ENCODE assay signal across 29 mouse cellular contexts in the genomic region with DNA sequence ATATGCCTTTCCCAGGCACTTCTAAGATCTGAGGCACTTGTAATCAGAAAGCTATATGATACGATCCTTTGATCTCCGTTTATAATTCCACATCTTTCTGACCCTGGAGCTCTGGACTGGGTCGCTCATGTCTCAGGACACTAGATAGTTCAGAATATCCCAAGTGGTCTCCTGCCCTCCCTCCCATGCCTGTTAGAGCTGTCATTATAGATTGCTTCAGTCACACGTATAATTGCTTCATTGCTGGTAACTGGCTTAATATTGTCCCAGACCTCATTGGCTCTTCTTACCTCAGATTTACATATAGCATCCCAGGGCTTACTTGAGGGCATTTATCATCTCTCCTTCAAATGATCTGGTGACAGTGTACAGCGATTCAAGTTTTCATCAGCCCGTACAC.
DNase-seq lines count a peak whose midpoint lies in the region; ATAC-seq and TF ChIP-seq lines count a peak whose summit lies in the region.
"Had no signal": no experiment of that assay in that cellular context is flagged by ENCODE, and none has a peak within 500 bp of the region (broad histone marks: within the 10 kb centered on the region; RNA-seq: fewer than 3 reads in every experiment).

No protein-coding gene starts in this region.

- 72% methylated on average over 6 of the region's 6 CpGs for WGBS in heart, embryonic 10.5 days
- 79% methylated on average over 6 of the region's 6 CpGs for WGBS in heart, adult 2 months
- WGBS in heart, embryonic 15.5 days = 49% methylated on average over 6 of the region's 6 CpGs
- WGBS in hindbrain, embryonic 13.5 days = 62% methylated on average over 6 of the region's 6 CpGs
- WGBS in hindbrain, embryonic 14.5 days = 59% methylated on average over 6 of the region's 6 CpGs

- peak overlapping the region; percentile 62 for H3K27ac ChIP-seq in heart, embryonic 10.5 days
- H3K27ac ChIP-seq in heart, adult 2 months = no peak overlapping the region
- peak overlapping the region; percentile 59 for H3K27ac ChIP-seq in heart, embryonic 15.5 days
- peak overlapping the region; percentile 55 for H3K27ac ChIP-seq in hindbrain, embryonic 13.5 days
- H3K27ac ChIP-seq in hindbrain, embryonic 14.5 days = no peak overlapping the region
- H3K27ac ChIP-seq: embryonic facial prominence, embryonic 15.5 days; forebrain, embryonic 12.5 days; liver, embryonic 14.5 days; macrophage; neural tube, embryonic 15.5 days had no signal

- H3K9me3 ChIP-seq in heart, embryonic 10.5 days = no peaks in the 10 kb centered on the region
- H3K9me3 ChIP-seq in heart, embryonic 15.5 days (replicated peaks) = no peaks in the 10 kb centered on the region
- H3K9me3 ChIP-seq in hindbrain, embryonic 13.5 days = no peaks in the 10 kb centered on the region
- H3K9me3 ChIP-seq in hindbrain, embryonic 14.5 days (ENCODE audit: control insufficient read depth, low read length) = no peaks in the 10 kb centered on the region
- H3K9me3 ChIP-seq: embryonic facial prominence, embryonic 15.5 days; forebrain, embryonic 12.5 days; G1E; neural tube, embryonic 15.5 days had no signal

- no peak for TF ChIP-seq CTCF in heart, adult 2 months (IDR thresholded peaks at IDR 0.05)

- intact Hi-C loops in heart, adult 2 months (cut with DNase I) = no loop called here

- no peaks in the 10 kb centered on the region for H3K27me3 ChIP-seq in heart, embryonic 10.5 days (ENCODE audit: insufficient read depth, poor library complexity, severe bottlenecking)
- no peaks in the 10 kb centered on the region for H3K27me3 ChIP-seq in heart, adult 2 months (ENCODE audit: control insufficient read depth, insufficient read depth, low read length)
- no peaks in the 10 kb centered on the region for H3K27me3 ChIP-seq in heart, embryonic 15.5 days
- no peaks in the 10 kb centered on the region for H3K27me3 ChIP-seq in hindbrain, embryonic 13.5 days
- H3K27me3 ChIP-seq in hindbrain, embryonic 14.5 days (ENCODE audit: control insufficient read depth, insufficient read depth, low read length) = no peaks in the 10 kb centered on the region
- H3K27me3 ChIP-seq: CH12.LX; embryonic facial prominence, embryonic 15.5 days; neural tube, embryonic 15.5 days; Patski had no signal

- TF ChIP-seq EP300 in heart, adult 2 months (IDR thresholded peaks at IDR 0.05; ENCODE audit: insufficient read depth, low read depth, low read length) = no peak

- H3K4me1 ChIP-seq in heart, embryonic 10.5 days = peaks cover 15% of the 10 kb centered on the region
- no peaks in the 10 kb centered on the region for H3K4me1 ChIP-seq in heart, adult 2 months (ENCODE audit: control insufficient read depth, insufficient read depth, low read length)
- peaks cover 11% of the 10 kb centered on the region for H3K4me1 ChIP-seq in heart, embryonic 15.5 days (replicated peaks)
- peaks cover 26% of the 10 kb centered on the region for H3K4me1 ChIP-seq in hindbrain, embryonic 13.5 days (replicated peaks)
- H3K4me1 ChIP-seq in hindbrain, embryonic 14.5 days (replicated peaks; ENCODE audit: control insufficient read depth, insufficient read depth, low read length) = peaks cover 6% of the 10 kb centered on the region; the same call in 1 of the 2 replicates

- no peak overlapping the region for H3K4me2 ChIP-seq in heart, embryonic 15.5 days
- H3K4me2 ChIP-seq in hindbrain, embryonic 13.5 days = no peak overlapping the region
- H3K4me2 ChIP-seq in hindbrain, embryonic 14.5 days (replicated peaks) = no peak overlapping the region
- H3K4me2 ChIP-seq: embryonic facial prominence, embryonic 15.5 days; forebrain, embryonic 12.5 days; neural tube, embryonic 15.5 days had no signal

- TF ChIP-seq POLR2A in heart, adult 2 months (IDR thresholded peaks at IDR 0.05; ENCODE audit: insufficient read depth, low read depth, low read length) = no peak

- no peak overlapping the region for H3K9ac ChIP-seq in heart, adult 2 months (ENCODE audit: low read depth, low read length)
- H3K9ac ChIP-seq in heart, embryonic 15.5 days = no peak overlapping the region
- no peak overlapping the region for H3K9ac ChIP-seq in hindbrain, embryonic 13.5 days
- no peak overlapping the region for H3K9ac ChIP-seq in hindbrain, embryonic 14.5 days
- H3K9ac ChIP-seq: embryonic facial prominence, embryonic 15.5 days; forebrain, embryonic 12.5 days; forebrain, postnatal 0 days; liver, embryonic 14.5 days; neural tube, embryonic 15.5 days had no signal

- DNase-seq in heart, embryonic 10.5 days (ENCODE audit: low spot score) = no peak
- no peak for DNase-seq in heart, adult 2 months
- no peak for DNase-seq in heart, adult 8-10 months (ENCODE audit: low spot score)
- no peak for DNase-seq in hindbrain, embryonic 14.5 days (ENCODE audit: low spot score)
- DNase-seq in retina, embryonic 14.5 days (ENCODE audit: low spot score) = peak; percentile 54
- DNase-seq in Muller cell, postnatal 12 days (ENCODE audit: inconsistent ontology term) = no peak
- DNase-seq: adrenal gland, postnatal 10 days; cerebellum, adult 8-10 months; cerebellum, postnatal 25 days; forebrain, postnatal 0 days; kidney, adult 11 months; kidney, postnatal 14 days; liver; lung, adult 2 months; lung, postnatal 10 days; thymus, adult 2 months; thymus, postnatal 36 days had no signal

- no peaks in the 10 kb centered on the region for H3K79me2 ChIP-seq in heart, adult 2 months (replicated peaks; ENCODE audit: control insufficient read depth, insufficient read depth, low read length)

- no peak for ATAC-seq in heart, embryonic 15.5 days (replicated peaks; ENCODE audit: insufficient number of reproducible peaks, insufficient read depth, low FRiP score, low read depth)
- no peak for ATAC-seq in hindbrain, embryonic 13.5 days (ENCODE audit: low FRiP score)
- ATAC-seq in hindbrain, embryonic 14.5 days (ENCODE audit: low FRiP score) = no peak
- ATAC-seq: forebrain, postnatal 0 days; inflammation-experienced regulatory T-cells, adult 6 months; Patski had no signal

- peaks cover 7% of the 10 kb centered on the region; the same call in 1 of the 2 replicates for H3K36me3 ChIP-seq in heart, embryonic 10.5 days
- H3K36me3 ChIP-seq in heart, adult 2 months (ENCODE audit: control insufficient read depth, insufficient read depth, low read length) = no peaks in the 10 kb centered on the region
- peaks cover 5% of the 10 kb centered on the region; the same call in 1 of the 2 replicates for H3K36me3 ChIP-seq in heart, embryonic 15.5 days
- H3K36me3 ChIP-seq in hindbrain, embryonic 13.5 days = no peaks in the 10 kb centered on the region
- H3K36me3 ChIP-seq in hindbrain, embryonic 14.5 days (replicated peaks; ENCODE audit: control insufficient read depth, insufficient read depth) = no peaks in the 10 kb centered on the region
- H3K36me3 ChIP-seq: embryonic facial prominence, embryonic 15.5 days; neural tube, embryonic 15.5 days had no signal

- H3K4me3 ChIP-seq in heart, embryonic 10.5 days = no peak overlapping the region
- no peak overlapping the region for H3K4me3 ChIP-seq in heart, adult 2 months
- no peak overlapping the region for H3K4me3 ChIP-seq in heart, embryonic 15.5 days
- no peak overlapping the region for H3K4me3 ChIP-seq in hindbrain, embryonic 13.5 days
- no peak overlapping the region for H3K4me3 ChIP-seq in hindbrain, embryonic 14.5 days (replicated peaks; ENCODE audit: low read length)
- H3K4me3 ChIP-seq: embryonic facial prominence, embryonic 10.5 days; embryonic facial prominence, embryonic 15.5 days; forebrain, embryonic 12.5 days; neural tube, embryonic 15.5 days had no signal

Comparison
In these comparisons a context has a peak if more than half of its experiments do, and no peak if none do; other contexts are left out.
1. H3K27ac ChIP-seq: peak in heart, embryonic 10.5 days (single experiment), heart, embryonic 15.5 days (single experiment) and hindbrain, embryonic 13.5 days (single experiment); none in heart, adult 2 months (single experiment) and hindbrain, embryonic 14.5 days (single experiment).